9 mouse cellular contexts compared by ENCODE assay signal in the genomic region with DNA sequence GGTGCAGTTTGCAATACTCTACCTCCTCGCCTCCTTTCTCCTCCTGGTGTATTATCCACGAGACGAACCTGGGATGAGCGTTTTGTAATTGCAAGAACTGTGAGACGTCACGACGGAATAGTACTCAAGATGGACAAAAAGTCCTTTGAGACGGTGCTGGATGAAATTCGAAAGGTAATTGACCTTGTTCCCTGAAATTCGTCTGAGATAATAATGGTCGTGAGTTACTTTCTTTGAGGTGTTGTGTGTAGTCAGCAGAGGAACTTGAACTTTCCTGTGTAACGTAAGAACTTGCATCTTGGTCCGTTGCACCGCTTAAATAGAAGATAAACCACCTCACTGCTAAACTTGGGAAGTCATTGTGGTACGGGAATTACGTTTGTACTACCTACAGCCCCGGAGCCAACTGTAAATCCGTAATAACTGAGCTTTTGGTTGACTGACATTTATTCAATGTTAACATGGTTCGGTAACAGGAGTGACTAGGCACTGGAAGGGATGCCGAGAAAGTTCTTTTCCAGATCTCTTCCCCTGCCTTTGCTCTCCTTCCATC. TPM values are rescaled to one million over a fixed set of nuclear protein-coding genes. Genes with fewer than 3 reads are reported as not detected.
DNase-seq lines count a peak whose midpoint lies in the region; ATAC-seq and TF ChIP-seq lines count a peak whose summit lies in the region.
"Had no signal": no experiment of that assay in that cellular context is flagged by ENCODE, and none has a peak within 500 bp of the region (broad histone marks: within the 10 kb centered on the region; RNA-seq: fewer than 3 reads in every experiment).

No protein-coding gene starts in this region.

- H3K4me2 ChIP-seq in heart, embryonic 16.5 days (ENCODE audit: low read depth, low read length), result peak overlapping the region; percentile 91
- H3K4me2 ChIP-seq in liver, embryonic 11.5 days, result peak overlapping the region; percentile 81

- H3K9me3 ChIP-seq in heart, embryonic 16.5 days (replicated peaks; ENCODE audit: control insufficient read depth, low read length), result no peaks in the 10 kb centered on the region
- no peaks in the 10 kb centered on the region for H3K9me3 ChIP-seq in ES-Bruce4 (replicated peaks; ENCODE audit: control insufficient read depth, insufficient read depth, low read length, poor library complexity, severe bottlenecking)
- no peaks in the 10 kb centered on the region for H3K9me3 ChIP-seq in liver, embryonic 11.5 days (ENCODE audit: control insufficient read depth, low read length)

- peak overlapping the region; percentile 75; the same call in 1 of the 2 replicates for H3K27ac ChIP-seq in heart, embryonic 16.5 days (ENCODE audit: low read length)
- H3K27ac ChIP-seq in ES-Bruce4 (ENCODE audit: insufficient read depth, low read length), result no peak overlapping the region
- no peak overlapping the region for H3K27ac ChIP-seq in liver, embryonic 11.5 days (ENCODE audit: low read depth, low read length)

- H3K4me3 ChIP-seq in heart, embryonic 16.5 days (ENCODE audit: low read length), result peak overlapping the region; percentile 99
- H3K4me3 ChIP-seq in ES-Bruce4 (ENCODE audit: low read depth, low read length), result peak overlapping the region; percentile 78
- H3K4me3 ChIP-seq in liver, embryonic 11.5 days (ENCODE audit: low read depth, low read length), result peak overlapping the region; percentile 89

- DNase-seq in heart, postnatal 25 days (ENCODE audit: low spot score), result no peak
- DNase-seq in liver, embryonic 11.5 days (ENCODE audit: low spot score), result no peak
- DNase-seq in left cerebral cortex, adult 18-20 months (ENCODE audit: low spot score in 2 of 2), result no peak
- no peak for DNase-seq in right cerebral cortex, postnatal 14 days

- no peak for ATAC-seq in heart, embryonic 16.5 days (replicated peaks; ENCODE audit: extremely low read depth, insufficient read depth, low FRiP score)
- 0 out of 2 replicates have a peak, but pooled peaks have one; percentile 12 for ATAC-seq in erythroblast, adult 5-6 weeks (replicated peaks; ENCODE audit: low FRiP score, poor library complexity, severe bottlenecking)
- ATAC-seq in liver, embryonic 11.5 days (replicated peaks; ENCODE audit: low FRiP score), result no peak
- no peak; the same call in 1 of the 2 replicates for ATAC-seq in megakaryocyte-erythroid progenitor cell, adult 5-6 weeks (replicated peaks; ENCODE audit: low FRiP score, low TSS enrichment, poor library complexity, severe bottlenecking)

- no peak for TF ChIP-seq CTCF in ES-Bruce4 (IDR thresholded peaks at IDR 0.05; ENCODE audit: low read depth, low read length)

- intact Hi-C loops in heart, postnatal 25 days (cut with DNase I), result loop anchor here (5.0 kb wide), 2 partner anchors 398 to 1982 kb away; partner anchors contain the start of genes Rab33b and Ufm1

- H3K9ac ChIP-seq in heart, embryonic 16.5 days (ENCODE audit: low read length), result peak overlapping the region; percentile 87
- peak overlapping the region; percentile 99 for H3K9ac ChIP-seq in ES-Bruce4 (ENCODE audit: low read depth, poor library complexity, severe bottlenecking)
- H3K9ac ChIP-seq in liver, embryonic 11.5 days (ENCODE audit: low read depth, low read length), result peak overlapping the region; percentile 86

- TF ChIP-seq EP300 in ES-Bruce4 (IDR thresholded peaks at IDR 0.05; ENCODE audit: insufficient read depth, low read depth, low read length), result no peak

- under 1% methylated on average over 20 of the region's 20 CpGs for WGBS in heart, embryonic 16.5 days
- WGBS in liver, embryonic 11.5 days, result under 1% methylated on average over 20 of the region's 20 CpGs

- no peak for TF ChIP-seq POLR2A in ES-Bruce4 (IDR thresholded peaks at IDR 0.05; ENCODE audit: insufficient read depth, low read length)

- no peaks in the 10 kb centered on the region for H3K27me3 ChIP-seq in heart, embryonic 16.5 days (ENCODE audit: control insufficient read depth, insufficient read depth, low read length)
- H3K27me3 ChIP-seq in ES-Bruce4 (ENCODE audit: control insufficient read depth, insufficient read depth, low read length, poor library complexity, severe bottlenecking), result no peaks in the 10 kb centered on the region
- no peaks in the 10 kb centered on the region for H3K27me3 ChIP-seq in liver, embryonic 11.5 days (replicated peaks; ENCODE audit: control insufficient read depth, insufficient read depth, low read length)

- H3K36me3 ChIP-seq in heart, embryonic 16.5 days (ENCODE audit: control insufficient read depth, insufficient read depth), result peaks cover 12% of the 10 kb centered on the region; the same call in 1 of the 2 replicates
- peaks cover 13% of the 10 kb centered on the region for H3K36me3 ChIP-seq in ES-Bruce4 (ENCODE audit: control insufficient read depth, insufficient read depth, low read length, poor library complexity, severe bottlenecking)
- peaks cover 9% of the 10 kb centered on the region for H3K36me3 ChIP-seq in liver, embryonic 11.5 days (ENCODE audit: control insufficient read depth, insufficient read depth, low read length)

- peaks cover 23% of the 10 kb centered on the region for H3K4me1 ChIP-seq in heart, embryonic 16.5 days (ENCODE audit: control insufficient read depth, insufficient read depth, low read length)
- H3K4me1 ChIP-seq in ES-Bruce4 (ENCODE audit: control insufficient read depth, insufficient read depth, low read length), result peaks cover 3% of the 10 kb centered on the region
- peaks cover 17% of the 10 kb centered on the region for H3K4me1 ChIP-seq in liver, embryonic 11.5 days (replicated peaks; ENCODE audit: control insufficient read depth, insufficient read depth, low read length)

RNA-seq across cellular contexts. Expression of gene Proser1, which starts 0.8 kb away (rescaled TPM):
- polyA plus RNA-seq in heart, embryonic 16.5 days (2015; fragmentation: Nextera tagmentation; extraction: Ambion mirVana), result 11.2 and 11.7 TPM in 2 replicates
- 1 to 10 TPM; 8.8 to 9.7 TPM for total RNA-seq in heart, postnatal 25 days (2021)
- polyA plus RNA-seq in ES-Bruce4 (2011; ENCODE audit: insufficient read depth, insufficient read length, low read depth, missing spikeins), result 31.3 and 34.2 TPM in 2 replicates
- total RNA-seq in erythroblast, adult 5-6 weeks (2015; ENCODE audit: low replicate concordance), result 10.4 and 11.7 TPM in 2 replicates
- total RNA-seq in erythroblast, adult 5-6 weeks (2017; ENCODE audit: low replicate concordance), result 0.34 and 1.1 TPM in 2 replicates
- polyA plus RNA-seq in liver, embryonic 11.5 days (2014; fragmentation: Nextera tagmentation; extraction: Ambion mirVana), result 15.0 and 17.9 TPM in 2 replicates
- 40.1 and 40.2 TPM in 2 replicates for total RNA-seq in megakaryocyte-erythroid progenitor cell, adult 5-6 weeks (2014; fragmentation: Nextera tagmentation)
- 6.3 and 12.5 TPM in 2 replicates for total RNA-seq in megakaryocyte-erythroid progenitor cell, adult 5-6 weeks (2017)
- 10 to 100 TPM; 19.3 to 19.4 TPM for total RNA-seq in left cerebral cortex, adult 18-20 months (2021)

RNA-seq across cellular contexts. Expression of gene Nhlrc3, which starts 1.1 kb away (rescaled TPM):
- polyA plus RNA-seq in heart, embryonic 16.5 days (2015; fragmentation: Nextera tagmentation; extraction: Ambion mirVana), result 6.0 and 6.4 TPM in 2 replicates
- 1 to 10 TPM; 4.9 TPM for total RNA-seq in heart, postnatal 25 days (2021)
- 18.2 and 21.6 TPM in 2 replicates for polyA plus RNA-seq in ES-Bruce4 (2011; ENCODE audit: insufficient read depth, insufficient read length, low read depth, missing spikeins)
- 0.96 and 3.6 TPM in 2 replicates for total RNA-seq in erythroblast, adult 5-6 weeks (2015; ENCODE audit: low replicate concordance)
- 3.4 and 5.0 TPM in 2 replicates for total RNA-seq in erythroblast, adult 5-6 weeks (2017; ENCODE audit: low replicate concordance)
- 6.8 and 9.5 TPM in 2 replicates for polyA plus RNA-seq in liver, embryonic 11.5 days (2014; fragmentation: Nextera tagmentation; extraction: Ambion mirVana)
- total RNA-seq in megakaryocyte-erythroid progenitor cell, adult 5-6 weeks (2014; fragmentation: Nextera tagmentation), result 8.2 and 15.1 TPM in 2 replicates
- 6.9 and 8.5 TPM in 2 replicates for total RNA-seq in megakaryocyte-erythroid progenitor cell, adult 5-6 weeks (2017)
- total RNA-seq in left cerebral cortex, adult 18-20 months (2021), result 1 to 10 TPM; 8.8 to 9.9 TPM

RNA-seq across cellular contexts. Expression of gene Stoml3, which starts 24.2 kb away (rescaled TPM):
- 0.10 TPM in 1 of 2 replicates, not detected in the other for polyA plus RNA-seq in heart, embryonic 16.5 days (2015; fragmentation: Nextera tagmentation; extraction: Ambion mirVana)
- not detected for total RNA-seq in heart, postnatal 25 days (2021)
- not detected in 2 replicates for polyA plus RNA-seq in ES-Bruce4 (2011; ENCODE audit: insufficient read depth, insufficient read length, low read depth, missing spikeins)
- total RNA-seq in erythroblast, adult 5-6 weeks (2015; ENCODE audit: low replicate concordance), result not detected in 2 replicates
- not detected in 2 replicates for total RNA-seq in erythroblast, adult 5-6 weeks (2017; ENCODE audit: low replicate concordance)
- polyA plus RNA-seq in liver, embryonic 11.5 days (2014; fragmentation: Nextera tagmentation; extraction: Ambion mirVana), result not detected in 2 replicates
- not detected in 2 replicates for total RNA-seq in megakaryocyte-erythroid progenitor cell, adult 5-6 weeks (2014; fragmentation: Nextera tagmentation)
- total RNA-seq in megakaryocyte-erythroid progenitor cell, adult 5-6 weeks (2017), result not detected in 2 replicates
- not detected for total RNA-seq in left cerebral cortex, adult 18-20 months (2021)
- polyA plus RNA-seq: brain, embryonic 14.5 days had no signal
